Mouse (Mus musculus): ENCODE measurements around the gene Mup7. TPM values are rescaled to one million over a fixed set of nuclear protein-coding genes. Genes with fewer than 3 reads are reported as not detected.

Gene Mup7
- total RNA-seq (2023): not detected

DNA sequence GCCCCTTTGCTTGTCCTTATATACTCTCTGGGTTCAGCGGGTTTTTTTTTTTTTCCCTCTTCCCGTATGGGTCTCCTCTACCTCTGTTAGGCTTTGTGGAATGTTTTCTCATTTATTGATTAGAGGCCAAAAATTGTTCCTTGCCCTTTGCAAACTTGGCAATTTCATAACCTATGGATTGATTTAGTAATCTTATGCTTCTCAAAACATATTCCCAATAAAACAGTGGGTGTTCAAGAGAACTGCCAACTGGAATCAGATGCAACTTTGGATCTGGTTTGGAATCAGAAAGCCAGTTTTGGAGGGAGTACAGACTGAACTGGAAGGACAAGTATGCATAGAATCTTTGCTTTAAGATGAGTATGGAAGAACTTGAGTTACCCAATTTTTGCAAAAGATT is at the start of gene Mup7:
Gene Mup7 (minus strand): TSS at position 101 of the 400 bp plus-strand sequence.

Other genes starting within 250 kb of the Mup7 start
- gene Slc46a2, start 155.4 kb downstream of the Mup7 start, total RNA-seq (2023): not detected
- gene Mup4, start 109.8 kb downstream of the Mup7 start, total RNA-seq (2023): not detected
- not detected for gene Mup6, start 106.2 kb downstream of the Mup7 start, total RNA-seq (2023)
- not detected for gene Mup2, start 83.8 kb upstream of the Mup7 start, total RNA-seq (2023)
- not detected for gene Mup8, start 152.1 kb upstream of the Mup7 start, total RNA-seq (2023)

Data from neutrophil, adult 59 days (primary cell).